21 mouse cellular contexts compared by ENCODE assay signal in the genomic region with DNA sequence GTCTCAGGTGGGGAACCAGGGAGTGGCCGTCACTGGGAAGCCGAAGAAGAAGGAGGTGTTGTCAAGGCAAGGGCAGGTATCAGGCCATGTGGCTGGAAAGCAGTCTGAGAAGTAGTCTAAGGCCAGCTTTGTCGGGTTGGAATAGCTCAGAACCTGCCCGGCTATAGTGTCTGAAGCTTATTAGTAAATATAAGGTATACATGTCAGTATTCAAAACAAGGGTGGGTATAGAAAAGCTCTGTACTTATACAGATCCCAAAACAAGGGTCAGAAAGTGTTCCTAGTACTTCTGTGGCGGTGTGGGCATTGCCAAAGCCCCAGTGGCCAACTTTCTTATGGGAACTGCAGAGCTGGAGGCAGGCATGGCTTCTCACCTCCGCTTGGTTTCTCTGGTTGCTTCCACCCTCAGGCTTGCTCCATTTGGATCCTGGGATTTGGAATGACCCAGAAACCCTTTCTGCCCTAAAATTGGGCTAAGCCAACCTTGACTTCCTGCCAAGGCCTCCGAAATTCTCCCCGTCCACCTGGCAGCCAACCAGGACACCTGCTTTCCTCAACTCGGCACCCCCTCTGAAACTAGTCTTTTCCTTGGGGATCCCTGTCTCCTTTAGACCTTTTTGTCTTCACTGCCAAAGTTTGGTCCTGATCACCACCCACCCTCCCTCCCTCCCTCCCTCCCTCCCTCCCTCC. TPM values are rescaled to one million over a fixed set of nuclear protein-coding genes. Genes with fewer than 3 reads are reported as not detected.
DNase-seq lines count a peak whose midpoint lies in the region; ATAC-seq lines count a peak whose summit lies in the region.
"Had no signal": no experiment of that assay in that cellular context is flagged by ENCODE, and none has a peak within 500 bp of the region (broad histone marks: within the 10 kb centered on the region; RNA-seq: fewer than 3 reads in every experiment).

No protein-coding gene starts in this region.

- no peaks in the 10 kb centered on the region; the same call in 1 of the 2 replicates for H3K27me3 ChIP-seq in forebrain, embryonic 12.5 days
- no peaks in the 10 kb centered on the region for H3K27me3 ChIP-seq in forebrain, embryonic 11.5 days (ENCODE audit: control insufficient read depth, insufficient read depth, low read length)
- H3K27me3 ChIP-seq in megakaryocyte, embryonic 14.5 days (replicated peaks), result peaks cover 22% of the 10 kb centered on the region
- H3K27me3 ChIP-seq: heart, embryonic 12.5 days; limb, embryonic 12.5 days; Patski; stomach, embryonic 15.5 days had no signal

- DNase-seq in forebrain, embryonic 11.5 days (ENCODE audit: low spot score), result no peak
- DNase-seq in adrenal gland, postnatal 25 days, result peak; percentile 51
- DNase-seq in cerebellum, adult 9-11 months, result peak; percentile 71
- DNase-seq in embryo, embryonic 10.5 days (ENCODE audit: low spot score), result no peak
- no peak for DNase-seq in left cerebral cortex, postnatal 36 days (ENCODE audit: low spot score in 2 of 2)
- DNase-seq: B cell, adult 2 months; gastrocnemius, postnatal 36 days; heart, postnatal 36 days; retina, postnatal 1 day; thymus, postnatal 14 days had no signal

- no peak for ATAC-seq in forebrain, embryonic 12.5 days (ENCODE audit: low FRiP score)
- ATAC-seq in forebrain, embryonic 11.5 days (replicated peaks; ENCODE audit: low FRiP score), result no peak
- ATAC-seq in megakaryocyte, adult 5-6 weeks (ENCODE audit: poor library complexity, severe bottlenecking), result no peak
- ATAC-seq: inflammation-experienced regulatory T-cells, adult 6 months; Patski had no signal

- intact Hi-C loops in left cerebral cortex, postnatal 36 days (cut with DNase I), result loop anchor here (2.0 to 5.0 kb wide), 2 partner anchors 88 to 281 kb away; no protein-coding TSS in a partner anchor

- peaks cover 27% of the 10 kb centered on the region for H3K4me1 ChIP-seq in forebrain, embryonic 12.5 days
- peaks cover 6% of the 10 kb centered on the region for H3K4me1 ChIP-seq in forebrain, embryonic 11.5 days (replicated peaks; ENCODE audit: control insufficient read depth, insufficient read depth, low read length)
- peaks cover 35% of the 10 kb centered on the region for H3K4me1 ChIP-seq in megakaryocyte, embryonic 14.5 days

- H3K36me3 ChIP-seq in forebrain, embryonic 12.5 days (replicated peaks), result 0 out of 2 replicates have a peak, but pooled peaks cover under 1% of the 10 kb centered on the region
- H3K36me3 ChIP-seq in forebrain, embryonic 11.5 days (ENCODE audit: control insufficient read depth, insufficient read depth, low read length), result no peaks in the 10 kb centered on the region
- H3K36me3 ChIP-seq in megakaryocyte, embryonic 14.5 days (replicated peaks; ENCODE audit: low read length), result no peaks in the 10 kb centered on the region
- H3K36me3 ChIP-seq: heart, embryonic 12.5 days; limb, embryonic 12.5 days; stomach, embryonic 15.5 days had no signal

- 0 out of 2 replicates have a peak overlapping the region, but pooled peaks have one; percentile 5 for H3K27ac ChIP-seq in forebrain, embryonic 12.5 days
- H3K27ac ChIP-seq in forebrain, embryonic 11.5 days (ENCODE audit: low read depth, low read length), result no peak overlapping the region
- H3K27ac ChIP-seq: left cerebral cortex, adult 2 months; limb, embryonic 12.5 days; macrophage; stomach, embryonic 15.5 days had no signal

- no peak overlapping the region for H3K9ac ChIP-seq in forebrain, embryonic 12.5 days
- H3K9ac ChIP-seq in forebrain, embryonic 11.5 days (ENCODE audit: low read length), result no peak overlapping the region
- H3K9ac ChIP-seq: heart, embryonic 12.5 days; limb, embryonic 12.5 days; stomach, embryonic 15.5 days had no signal

- no peak overlapping the region for H3K4me2 ChIP-seq in forebrain, embryonic 12.5 days
- H3K4me2 ChIP-seq in forebrain, embryonic 11.5 days (ENCODE audit: low read depth, low read length, severe bottlenecking), result no peak overlapping the region
- H3K4me2 ChIP-seq: heart, embryonic 12.5 days; limb, embryonic 12.5 days; stomach, embryonic 15.5 days had no signal

- WGBS in forebrain, embryonic 12.5 days, result 80% methylated on average over 9 of the region's 9 CpGs
- WGBS in forebrain, embryonic 11.5 days, result 81% methylated on average over 9 of the region's 9 CpGs

- no peaks in the 10 kb centered on the region for H3K9me3 ChIP-seq in forebrain, embryonic 12.5 days
- no peaks in the 10 kb centered on the region for H3K9me3 ChIP-seq in forebrain, embryonic 11.5 days (ENCODE audit: control insufficient read depth, low read length)
- no peaks in the 10 kb centered on the region for H3K9me3 ChIP-seq in megakaryocyte, embryonic 14.5 days
- H3K9me3 ChIP-seq: heart, embryonic 12.5 days; limb, embryonic 12.5 days; stomach, embryonic 15.5 days had no signal

- H3K4me3 ChIP-seq in forebrain, embryonic 12.5 days (replicated peaks), result no peak overlapping the region; the same call in 1 of the 2 replicates
- no peak overlapping the region for H3K4me3 ChIP-seq in forebrain, embryonic 11.5 days (ENCODE audit: low read depth, low read length)
- H3K4me3 ChIP-seq in megakaryocyte, embryonic 14.5 days (replicated peaks), result peak overlapping the region; percentile 47
- H3K4me3 ChIP-seq: erythroblast, embryonic 14.5 days; heart, embryonic 12.5 days; left cerebral cortex, adult 2 months; limb, embryonic 12.5 days; stomach, embryonic 15.5 days had no signal

RNA-seq across cellular contexts. Expression of a gene that starts 1.1 kb away (rescaled TPM):
- polyA plus RNA-seq in forebrain, embryonic 12.5 days (2016; fragmentation: Nextera tagmentation; extraction: Ambion mirVana), result 144 and 156 TPM in 2 replicates
- 111 and 123 TPM in 2 replicates for polyA plus RNA-seq in forebrain, embryonic 11.5 days (2014; fragmentation: Nextera tagmentation; extraction: Ambion mirVana)
- polyA plus RNA-seq in megakaryocyte, embryonic 14.5 days (2012; ENCODE audit: insufficient read depth, low replicate concordance), result 24.7 and 88.6 TPM in 2 replicates
- total RNA-seq in megakaryocyte, adult 5-6 weeks (2015), result 10.2 and 13.5 TPM in 2 replicates
- 7.8 and 19.2 TPM in 2 replicates for total RNA-seq in megakaryocyte, adult 5-6 weeks (2017)
- 61.5 and 82.8 TPM in 2 replicates for total RNA-seq in adrenal gland, postnatal 25 days (2021)
- total RNA-seq in left cerebral cortex, postnatal 36 days (2021), result 100 to 1,000 TPM in 1 of 2 experiments, 10 to 100 TPM in 1; 90.4 to 113 TPM

RNA-seq across cellular contexts. Expression of a gene that starts 10.1 kb away (rescaled TPM):
- 5,265 and 5,863 TPM in 2 replicates for polyA plus RNA-seq in forebrain, embryonic 12.5 days (2016; fragmentation: Nextera tagmentation; extraction: Ambion mirVana)
- 2,785 and 3,035 TPM in 2 replicates for polyA plus RNA-seq in forebrain, embryonic 11.5 days (2014; fragmentation: Nextera tagmentation; extraction: Ambion mirVana)
- polyA plus RNA-seq in megakaryocyte, embryonic 14.5 days (2012; ENCODE audit: insufficient read depth, low replicate concordance), result not detected in 2 replicates
- total RNA-seq in megakaryocyte, adult 5-6 weeks (2015), result not detected in 2 replicates
- not detected in 2 replicates for total RNA-seq in megakaryocyte, adult 5-6 weeks (2017)
- total RNA-seq in adrenal gland, postnatal 25 days (2021), result 71.3 and 91.2 TPM in 2 replicates
- total RNA-seq in left cerebral cortex, postnatal 36 days (2021), result 100 to 1,000 TPM; 188 to 255 TPM
- polyA plus RNA-seq: macrophage had no signal

Comparison
In these comparisons a context has a peak if more than half of its experiments do, and no peak if none do; other contexts are left out.
1. DNase-seq: peak in adrenal gland, postnatal 25 days (single experiment) and cerebellum, adult 9-11 months (single experiment); none in forebrain, embryonic 11.5 days (single experiment), embryo, embryonic 10.5 days (single experiment) and left cerebral cortex, postnatal 36 days (0 of 2).
2. RNA of a gene that starts 10.1 kb away (total RNA-seq): 188 to 255 TPM in left cerebral cortex, postnatal 36 days and 71.3 to 91.2 TPM in adrenal gland, postnatal 25 days; not detected in megakaryocyte, adult 5-6 weeks; every median in the first group is over 10 times any median in the second.